Comparison of ENCODE assay signal across 8 mouse cellular contexts in the genomic region with DNA sequence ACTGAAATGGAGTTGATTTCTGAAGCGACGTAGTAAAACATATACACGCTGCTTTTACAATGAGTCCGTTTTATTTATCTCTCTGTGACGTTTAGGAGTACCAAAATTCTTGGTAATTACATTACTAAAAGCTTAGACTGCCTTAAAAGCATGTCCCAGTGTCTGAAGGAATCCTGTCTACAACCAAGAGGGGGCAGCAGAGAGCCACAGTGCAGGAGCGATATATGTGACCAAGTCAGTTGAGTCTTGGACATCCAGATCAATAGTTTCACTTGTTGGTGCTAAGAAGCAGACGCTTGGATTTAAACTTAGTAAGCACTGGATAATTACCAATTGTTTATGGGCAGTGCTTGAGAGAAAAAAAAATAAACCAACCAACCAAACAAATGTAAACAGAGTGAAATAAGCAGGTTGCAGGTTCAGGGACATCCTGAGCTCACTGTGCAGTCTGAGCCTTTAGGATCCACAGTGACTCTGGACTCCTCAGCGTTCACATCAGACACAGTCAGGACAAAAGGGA. TPM values are rescaled to one million over a fixed set of nuclear protein-coding genes. Genes with fewer than 3 reads are reported as not detected.
A peak's percentile ranks its signal among the peaks of the same experiment; 100 is the strongest.
DNase-seq lines count a peak whose midpoint lies in the region; ATAC-seq and TF ChIP-seq lines count a peak whose summit lies in the region.

No protein-coding gene starts in this region.

- no peak for ATAC-seq in hindbrain, postnatal 0 days

- WGBS in hindbrain, postnatal 0 days: 33% methylated on average over 8 of the region's 8 CpGs
- 26% methylated on average over 8 of the region's 8 CpGs for WGBS in liver, adult 2 months

- H3K27me3 ChIP-seq in hindbrain, postnatal 0 days (ENCODE audit: insufficient read depth, low read length): no peaks in the 10 kb centered on the region
- H3K27me3 ChIP-seq in liver, adult 2 months (ENCODE audit: control insufficient read depth, insufficient read depth, low read length): no peaks in the 10 kb centered on the region

- H3K4me2 ChIP-seq in hindbrain, postnatal 0 days (ENCODE audit: low read depth, low read length): no peak overlapping the region

- TF ChIP-seq CTCF in hindbrain, postnatal 0 days (IDR thresholded peaks at IDR 0.05; ENCODE audit: low read depth): peak; percentile 76
- peak; percentile 68; the same call in 1 of the 2 replicates for TF ChIP-seq CTCF in liver, adult 2 months (IDR thresholded peaks at IDR 0.05; ENCODE audit: low read depth, low read length)

- peak; percentile 49 for DNase-seq in layer of hippocampus, adult 11-12 months (ENCODE audit: low spot score)
- no peak for DNase-seq in layer of hippocampus, adult 9-10 months (ENCODE audit: low spot score)
- peak; percentile 18 for DNase-seq in adipocyte (ENCODE audit: low spot score)
- peak; percentile 82 for DNase-seq in embryo, embryonic 10 days (ENCODE audit: low spot score)
- DNase-seq in hindbrain, postnatal 0 days (ENCODE audit: low spot score): peak; percentile 67
- DNase-seq in liver, adult 2 months (ENCODE audit: extremely low read depth, low read depth, low spot score): peak; percentile 66
- peak; percentile 37 for DNase-seq in ovary, postnatal 14 days (ENCODE audit: low spot score)
- DNase-seq in yolk sac, embryonic 10.5 days (ENCODE audit: low spot score): peak; percentile 19

- H3K79me2 ChIP-seq in liver, adult 2 months (ENCODE audit: control insufficient read depth, insufficient read depth, low read length): no peaks in the 10 kb centered on the region

- no peaks in the 10 kb centered on the region for H3K9me3 ChIP-seq in hindbrain, postnatal 0 days (ENCODE audit: low read length)

- no peak for TF ChIP-seq POLR2A in liver, adult 2 months (IDR thresholded peaks at IDR 0.05; ENCODE audit: extremely low read depth, insufficient read depth, low read length)

- 0 out of 2 replicates have a peak, but pooled peaks cover 3% of the 10 kb centered on the region for H3K4me1 ChIP-seq in hindbrain, postnatal 0 days (ENCODE audit: insufficient read depth, low read length)
- no peaks in the 10 kb centered on the region for H3K4me1 ChIP-seq in liver, adult 2 months (ENCODE audit: control insufficient read depth, insufficient read depth, low read length)

- no peak overlapping the region for H3K4me3 ChIP-seq in hindbrain, postnatal 0 days (ENCODE audit: low read length)
- H3K4me3 ChIP-seq in liver, adult 2 months (ENCODE audit: insufficient read depth, low read depth, low read length): no peak overlapping the region

- no peak overlapping the region for H3K27ac ChIP-seq in hindbrain, postnatal 0 days
- no peak overlapping the region for H3K27ac ChIP-seq in liver, adult 2 months (replicated peaks; ENCODE audit: insufficient read depth, low read depth, low read length)

- H3K36me3 ChIP-seq in hindbrain, postnatal 0 days (ENCODE audit: insufficient read depth, low read length): no peaks in the 10 kb centered on the region
- no peaks in the 10 kb centered on the region for H3K36me3 ChIP-seq in liver, adult 2 months (ENCODE audit: control insufficient read depth, insufficient read depth, low read length)

- no peak overlapping the region for H3K9ac ChIP-seq in hindbrain, postnatal 0 days (replicated peaks; ENCODE audit: low read length)
- no peak overlapping the region for H3K9ac ChIP-seq in liver, adult 2 months (ENCODE audit: low read depth, low read length)

RNA-seq across cellular contexts. Expression of gene Serinc1, which starts 38.9 kb away (rescaled TPM):
- total RNA-seq in hindbrain, postnatal 0 days (2014; rRNA removed): 323 and 327 TPM in 2 replicates
- polyA plus RNA-seq in hindbrain, postnatal 0 days (2015; fragmentation: Nextera tagmentation; extraction: Ambion mirVana): 462 and 470 TPM in 2 replicates
- total RNA-seq in liver, adult 2 months (2014; rRNA removed): 200 and 215 TPM in 2 replicates
- polyA plus RNA-seq in liver, adult 2 months (2012; rRNA removed): 52.4 and 53.1 TPM in 2 replicates
